Mouse (Mus musculus) neural tube, embryonic 13.5 days (tissue): ENCODE measurements around the gene Adrb1. TPM values are rescaled to one million over a fixed set of nuclear protein-coding genes. Genes with fewer than 3 reads are reported as not detected.

Source experiments
- ATAC-seq: fragments of 200-750 bp; cut with Nextera tagmentation; 2 replicates; pipeline ENCODE4 v1.8.0; 2017; ENCODE audit warnings: low read depth, mild to moderate bottlenecking, moderate TSS enrichment, moderate library complexity
- H3K27ac ChIP-seq: fragments of 300-500 bp; sonication (generic); replicated peaks from 2 replicates; pipeline ENCODE4 v1.5.1; 2015; ENCODE audit warnings: moderate library complexity, mild to moderate bottlenecking, inconsistent platforms
- H3K27me3 ChIP-seq: fragments of 300-500 bp; sonication (generic); 2 replicates; pipeline ENCODE4 v1.6.1; 2015; ENCODE audit warnings: mild to moderate bottlenecking, inconsistent platforms
- H3K36me3 ChIP-seq: fragments of 300-500 bp; sonication (generic); 2 replicates; pipeline ENCODE4 v1.6.1; 2015; ENCODE audit warnings: mild to moderate bottlenecking, inconsistent platforms
- H3K4me1 ChIP-seq: fragments of 300-500 bp; sonication (generic); replicated peaks from 2 replicates; pipeline ENCODE4 v1.6.1; 2015; ENCODE audit warnings: inconsistent platforms
- H3K4me2 ChIP-seq: fragments of 300-500 bp; sonication (generic); 2 replicates; pipeline ENCODE4 v1.6.1; 2015; ENCODE audit warnings: inconsistent platforms, mild to moderate bottlenecking, moderate library complexity
- H3K4me3 ChIP-seq: fragments of 300-500 bp; sonication (generic); 2 replicates; pipeline ENCODE4 v1.5.1; 2015; ENCODE audit warnings: mild to moderate bottlenecking, inconsistent platforms
- H3K9ac ChIP-seq: fragments of 300-500 bp; sonication (generic); 2 replicates; pipeline ENCODE4 v1.6.1; 2015; ENCODE audit warnings: moderate library complexity, mild to moderate bottlenecking, inconsistent platforms
- H3K9me3 ChIP-seq: fragments of 300-500 bp; sonication (generic); 2 replicates; pipeline ENCODE4 v1.6.1; 2016; ENCODE audit warnings: inconsistent platforms
- WGBS: fragments of 180-500 bp; shearing (Covaris S2); methylation state at CpG from one replicate; pipeline ENCODE4 v1.1.7; 2015; 5-methylcytosine and 5-hydroxymethylcytosine counted together
- polyA plus RNA-seq: library from polyadenylated mRNA; unstranded; fragments of >200 nt; fragmentation: Nextera tagmentation; extraction: Ambion mirVana; gene quantifications from 2 replicates; pipeline ENCODE4 v1.2.1, GENCODE M21; 2015

Adrb1 gene
- polyA plus RNA-seq, 1 experiment from 2014 or later, result 0.38 TPM

DNA sequence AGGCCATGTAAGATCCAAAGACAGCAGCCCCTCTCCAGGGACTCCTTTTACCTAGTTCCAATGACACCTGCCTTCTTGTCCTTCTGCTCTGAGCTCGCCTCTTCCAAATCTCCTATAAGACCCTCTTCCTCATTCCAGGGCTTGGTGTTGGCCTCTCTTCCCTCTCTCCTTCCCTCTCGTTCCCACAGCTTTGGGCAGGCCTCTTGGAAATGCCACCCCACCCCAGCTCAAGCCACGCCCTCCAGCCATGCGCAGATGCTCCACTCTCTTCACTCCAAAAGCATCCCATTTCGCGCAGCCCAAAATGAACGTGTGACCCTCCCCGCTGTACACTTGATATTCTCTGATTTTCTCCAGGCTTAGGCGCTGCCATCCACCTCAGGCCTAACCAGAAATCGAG lies 34.3 kb upstream of the Adrb1 start:
- H3K4me3 ChIP-seq, result no peak overlapping the region

DNA sequence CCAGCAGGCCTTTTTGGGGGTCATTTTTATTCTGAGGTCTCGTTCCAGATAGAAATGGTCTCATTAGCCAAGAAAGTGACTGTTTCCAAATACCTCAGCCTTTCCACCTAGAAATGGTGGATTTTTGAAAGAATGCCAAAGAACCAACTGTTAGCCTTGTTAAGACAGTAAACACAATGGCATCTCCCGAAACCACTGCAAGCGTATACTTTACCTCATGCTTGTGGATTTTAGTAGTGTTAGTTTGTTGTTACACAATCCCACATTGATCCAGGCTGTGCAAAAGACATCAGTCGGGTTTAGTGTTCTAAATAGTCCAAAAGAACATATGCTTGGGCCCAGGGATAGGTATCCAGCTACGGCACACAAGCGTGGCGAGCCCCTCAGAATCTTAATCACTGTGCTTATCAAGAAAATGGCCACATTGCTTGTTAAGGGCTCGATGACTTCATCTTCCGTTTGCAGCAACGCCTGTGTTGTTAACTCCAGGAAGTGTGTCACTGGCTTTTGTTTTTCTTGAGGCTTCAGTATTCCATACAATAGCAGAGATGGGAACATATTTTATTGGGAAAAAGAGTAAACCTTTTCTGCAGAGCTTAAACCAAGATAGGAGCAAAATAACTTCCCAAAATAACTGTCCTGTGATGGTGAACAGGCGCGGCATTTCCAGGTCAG lies 33.2 kb upstream of the Adrb1 start:
- Histone ChIP-seq H3K4me2 (no peak overlapping the region), H3K9ac (no peak overlapping the region), H3K27ac (no peak overlapping the region), H3K27me3 (no peaks in the 10 kb centered on the region), H3K36me3 (no peaks in the 10 kb centered on the region), H3K4me3 (no peak overlapping the region), H3K9me3 (no peaks in the 10 kb centered on the region), H3K4me1 (peaks cover 6% of the 10 kb centered on the region; the same call in 1 of the 2 replicates)
- 87% methylated on average over 12 of the region's 12 CpGs for WGBS
- no peak for ATAC-seq

More for the DNA sequence above, 34.3 kb upstream of the Adrb1 start:
- no peak for ATAC-seq
- no peak overlapping the region for H3K27ac ChIP-seq
- H3K4me2 ChIP-seq, result no peak overlapping the region
- 83% methylated on average over 10 of the region's 10 CpGs for WGBS
- H3K9ac ChIP-seq, result no peak overlapping the region
- no peaks in the 10 kb centered on the region; the same call in 1 of the 2 replicates for H3K27me3 ChIP-seq
- H3K9me3 ChIP-seq, result no peaks in the 10 kb centered on the region
- no peaks in the 10 kb centered on the region for H3K36me3 ChIP-seq
- H3K4me1 ChIP-seq, result peaks cover 6% of the 10 kb centered on the region; the same call in 1 of the 2 replicates

DNA sequence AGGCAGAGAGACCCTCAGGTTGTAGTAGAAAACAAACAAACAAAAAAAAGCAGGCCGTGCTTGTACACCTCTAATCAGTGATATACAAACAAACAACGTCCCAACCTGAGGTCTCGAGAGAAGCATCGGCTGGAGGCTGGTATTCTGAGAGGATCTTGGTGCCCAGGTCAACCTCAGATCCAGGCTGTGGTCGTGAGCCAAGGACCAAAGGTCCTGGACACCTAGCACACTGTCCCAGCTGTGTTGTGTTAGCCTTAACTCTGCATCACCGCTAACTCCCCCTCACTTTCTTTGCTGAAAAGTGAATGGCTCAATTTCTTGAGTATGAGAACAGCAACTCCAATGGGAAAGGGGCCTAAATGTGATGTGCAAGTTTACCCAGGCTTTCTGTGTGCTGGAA lies 32.5 kb upstream of the Adrb1 start:
- no peak for ATAC-seq
- H3K9ac ChIP-seq, result no peak overlapping the region
- H3K4me3 ChIP-seq, result no peak overlapping the region
- H3K4me2 ChIP-seq, result no peak overlapping the region
- 90% methylated on average over 6 of the region's 6 CpGs for WGBS
- H3K9me3 ChIP-seq, result no peaks in the 10 kb centered on the region
- no peaks in the 10 kb centered on the region for H3K36me3 ChIP-seq
- no peak overlapping the region for H3K27ac ChIP-seq
- no peaks in the 10 kb centered on the region for H3K27me3 ChIP-seq
- H3K4me1 ChIP-seq, result peaks cover 6% of the 10 kb centered on the region; the same call in 1 of the 2 replicates

DNA sequence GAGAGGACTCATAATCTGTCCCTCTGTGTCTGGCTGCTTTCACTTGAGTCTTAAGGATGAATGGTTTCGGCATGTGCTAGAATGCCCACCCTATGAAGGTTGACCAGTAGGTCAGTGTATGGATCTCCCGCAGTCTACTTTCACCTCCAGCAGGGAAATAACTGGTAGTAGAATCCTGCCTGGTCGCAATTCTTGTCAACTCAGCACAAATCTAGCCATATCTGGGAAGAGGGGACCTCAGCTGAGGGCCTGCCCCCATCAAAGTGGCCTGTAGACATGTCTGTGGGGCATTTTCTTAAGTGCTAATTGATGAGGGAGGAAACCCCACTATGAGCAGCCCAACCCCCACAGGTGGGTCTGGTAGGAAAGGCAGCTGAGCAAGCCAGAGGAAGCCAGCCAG lies 30.9 kb upstream of the Adrb1 start:
- Histone ChIP-seq H3K36me3 (no peaks in the 10 kb centered on the region), H3K9ac (no peak overlapping the region), H3K9me3 (no peaks in the 10 kb centered on the region), H3K27me3 (no peaks in the 10 kb centered on the region), H3K4me2 (no peak overlapping the region), H3K4me1 (0 out of 2 replicates have a peak, but pooled peaks cover 6% of the 10 kb centered on the region), H3K27ac (no peak overlapping the region), H3K4me3 (no peak overlapping the region)
- WGBS, result 84% methylated on average over 3 of the region's 3 CpGs
- no peak for ATAC-seq

DNA sequence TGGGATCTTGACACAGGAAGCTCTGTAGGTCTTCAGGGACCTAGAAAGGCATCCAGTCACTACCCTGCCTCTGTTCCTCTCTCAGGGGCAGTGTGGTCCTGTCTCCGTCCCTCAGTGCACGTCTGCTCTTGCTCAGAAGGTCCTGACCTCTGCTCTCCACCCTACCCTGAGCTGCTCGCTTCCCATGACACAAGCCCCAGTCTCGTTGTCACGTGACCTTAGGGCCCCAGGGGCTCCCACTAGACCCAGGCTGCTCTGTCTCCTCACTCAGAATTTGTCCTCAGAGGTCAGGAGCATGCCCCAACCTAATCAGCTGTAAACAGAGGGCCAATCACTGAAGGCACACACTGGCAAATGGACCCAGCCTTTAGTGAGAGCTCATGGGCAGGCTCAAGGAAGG lies 29.5 kb upstream of the Adrb1 start:
- Histone ChIP-seq H3K4me1 (0 out of 2 replicates have a peak, but pooled peaks cover 2% of the 10 kb centered on the region), H3K9ac (no peak overlapping the region), H3K4me2 (no peak overlapping the region), H3K4me3 (no peak overlapping the region), H3K27me3 (no peaks in the 10 kb centered on the region), H3K27ac (no peak overlapping the region), H3K36me3 (no peaks in the 10 kb centered on the region), H3K9me3 (no peaks in the 10 kb centered on the region)
- ATAC-seq, result no peak
- WGBS, result 26% methylated on average over 5 of the region's 5 CpGs

DNA sequence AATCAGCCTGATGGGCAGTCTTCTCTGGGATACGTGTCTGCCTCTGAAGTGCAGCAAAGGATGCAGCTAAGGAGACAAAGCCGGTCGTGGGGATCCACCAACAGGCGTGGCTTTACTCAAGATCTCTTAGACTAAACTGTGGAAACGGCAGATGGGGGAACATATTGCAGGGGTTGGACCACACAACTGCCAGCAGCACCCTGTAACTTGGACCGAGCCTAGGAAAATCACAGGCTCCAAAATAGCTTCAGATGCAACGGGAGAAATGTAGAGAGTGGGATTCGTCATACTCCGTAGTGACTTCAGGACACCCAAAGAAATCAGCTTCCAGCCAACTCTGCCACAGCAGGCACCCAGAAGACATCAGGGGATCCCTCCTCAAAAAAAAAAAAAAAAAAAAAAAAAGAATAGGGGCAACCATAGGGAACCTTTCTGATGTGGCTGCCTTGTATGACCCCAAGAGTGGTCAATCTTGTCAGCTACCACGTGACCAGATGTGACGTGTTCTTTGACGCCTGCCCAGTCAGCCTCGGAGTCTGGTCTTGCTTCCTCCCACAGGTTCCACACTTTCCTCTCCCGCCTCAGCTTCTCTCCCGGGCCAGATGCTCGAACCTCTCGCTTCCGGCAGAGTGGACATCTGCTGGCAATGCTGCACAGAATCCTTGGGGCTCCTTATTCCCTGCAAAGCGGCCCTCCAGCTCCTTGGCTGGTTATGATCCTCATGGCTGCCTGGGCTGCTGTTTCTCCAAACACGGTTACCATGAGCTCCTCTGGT lies 24.4 kb upstream of the Adrb1 start:
- Histone ChIP-seq H3K27ac (no peak overlapping the region), H3K27me3 (no peaks in the 10 kb centered on the region), H3K4me1 (peaks cover 19% of the 10 kb centered on the region), H3K4me2 (no peak overlapping the region), H3K4me3 (no peak overlapping the region), H3K9me3 (no peaks in the 10 kb centered on the region), H3K9ac (no peak overlapping the region), H3K36me3 (no peaks in the 10 kb centered on the region)
- no peak for ATAC-seq
- WGBS, result 92% methylated on average over 20 of the region's 20 CpGs

DNA sequence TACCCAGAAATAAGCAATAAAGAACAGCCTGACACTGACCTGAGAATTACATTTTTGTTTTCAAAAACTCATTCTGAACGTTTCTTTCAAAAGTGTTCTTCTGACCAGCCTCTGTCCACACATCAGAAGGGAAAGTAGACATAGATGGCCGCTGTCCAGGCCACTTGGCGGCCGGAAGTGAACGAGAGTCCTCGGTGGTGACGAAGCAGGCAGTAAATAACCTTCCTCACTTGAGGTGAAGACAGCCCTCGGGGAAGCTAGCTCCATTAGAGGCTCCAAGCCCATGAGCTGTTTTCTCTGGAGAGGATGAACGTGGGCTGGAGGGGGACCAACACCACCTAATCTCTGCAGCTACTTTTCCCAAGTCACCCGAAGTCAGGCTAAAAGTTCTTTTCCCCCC lies 21.2 kb upstream of the Adrb1 start:
- Histone ChIP-seq H3K27ac (no peak overlapping the region), H3K9ac (no peak overlapping the region), H3K36me3 (no peaks in the 10 kb centered on the region), H3K9me3 (no peaks in the 10 kb centered on the region), H3K4me1 (peaks cover 19% of the 10 kb centered on the region), H3K4me3 (no peak overlapping the region), H3K4me2 (no peak overlapping the region), H3K27me3 (no peaks in the 10 kb centered on the region)
- ATAC-seq, result no peak
- WGBS, result 52% methylated on average over 10 of the region's 10 CpGs

DNA sequence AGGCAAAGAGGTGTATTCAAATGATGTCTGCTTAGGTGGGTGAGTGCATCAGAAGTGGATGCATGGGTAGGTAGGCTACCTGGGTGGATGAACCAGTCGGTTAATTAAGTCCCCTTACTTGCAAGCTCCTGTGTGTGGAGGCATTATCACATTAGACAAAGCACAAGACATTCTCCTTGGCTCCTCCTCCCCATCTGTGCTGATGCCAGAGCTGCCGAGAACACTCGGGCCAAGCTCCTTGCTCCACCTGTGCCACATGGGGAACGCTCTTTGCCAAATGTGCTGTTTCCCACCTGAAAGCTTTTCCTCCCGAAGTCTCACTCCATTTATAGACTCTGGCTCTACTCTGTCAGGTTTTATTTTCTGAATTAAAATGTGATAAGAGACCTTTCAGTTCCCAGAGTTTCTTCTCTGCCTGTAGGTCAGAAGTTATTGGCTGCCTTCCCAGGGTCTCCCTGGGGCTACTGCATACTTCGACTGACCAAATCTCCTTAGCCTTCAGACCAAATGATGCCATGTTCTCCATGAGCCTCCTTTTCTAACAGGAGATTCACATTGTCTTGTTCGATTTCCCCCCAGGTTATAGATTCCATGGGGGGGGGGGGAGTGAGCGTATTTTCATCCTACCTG lies 20.5 kb upstream of the Adrb1 start:
- no peak overlapping the region for H3K27ac ChIP-seq
- H3K4me1 ChIP-seq, result peaks cover 19% of the 10 kb centered on the region
- H3K4me2 ChIP-seq, result no peak overlapping the region
- H3K27me3 ChIP-seq, result no peaks in the 10 kb centered on the region
- 73% methylated on average over 8 of the region's 8 CpGs for WGBS
- no peaks in the 10 kb centered on the region for H3K9me3 ChIP-seq
- H3K9ac ChIP-seq, result no peak overlapping the region
- H3K36me3 ChIP-seq, result no peaks in the 10 kb centered on the region
- ATAC-seq, result no peak
- no peak overlapping the region for H3K4me3 ChIP-seq

DNA sequence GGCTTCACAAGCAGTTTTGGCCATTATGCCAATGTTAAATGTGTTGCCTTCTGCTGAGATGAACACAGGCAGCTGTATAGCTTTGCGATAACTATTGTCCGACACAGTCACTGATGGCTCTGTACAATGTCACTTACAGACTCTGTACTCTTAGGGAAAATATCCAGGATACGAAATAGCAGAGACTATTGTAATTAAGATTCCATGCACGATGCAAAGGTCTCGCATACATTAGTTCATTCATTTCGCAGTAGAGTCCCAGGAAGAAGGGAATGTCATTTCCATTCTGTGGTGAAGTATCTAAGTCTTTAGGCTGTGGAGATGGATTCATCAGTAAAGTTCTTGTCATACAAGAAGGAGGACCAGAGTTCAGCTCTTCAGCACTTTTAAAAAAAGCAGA lies 20.0 kb upstream of the Adrb1 start:
- H3K9ac ChIP-seq, result no peak overlapping the region
- WGBS, result 67% methylated on average over 6 of the region's 6 CpGs
- no peak overlapping the region for H3K4me2 ChIP-seq
- no peak for ATAC-seq
- H3K36me3 ChIP-seq, result no peaks in the 10 kb centered on the region
- H3K27ac ChIP-seq, result no peak overlapping the region
- no peaks in the 10 kb centered on the region for H3K9me3 ChIP-seq
- no peak overlapping the region for H3K4me3 ChIP-seq
- peaks cover 19% of the 10 kb centered on the region for H3K4me1 ChIP-seq
- no peaks in the 10 kb centered on the region for H3K27me3 ChIP-seq

DNA sequence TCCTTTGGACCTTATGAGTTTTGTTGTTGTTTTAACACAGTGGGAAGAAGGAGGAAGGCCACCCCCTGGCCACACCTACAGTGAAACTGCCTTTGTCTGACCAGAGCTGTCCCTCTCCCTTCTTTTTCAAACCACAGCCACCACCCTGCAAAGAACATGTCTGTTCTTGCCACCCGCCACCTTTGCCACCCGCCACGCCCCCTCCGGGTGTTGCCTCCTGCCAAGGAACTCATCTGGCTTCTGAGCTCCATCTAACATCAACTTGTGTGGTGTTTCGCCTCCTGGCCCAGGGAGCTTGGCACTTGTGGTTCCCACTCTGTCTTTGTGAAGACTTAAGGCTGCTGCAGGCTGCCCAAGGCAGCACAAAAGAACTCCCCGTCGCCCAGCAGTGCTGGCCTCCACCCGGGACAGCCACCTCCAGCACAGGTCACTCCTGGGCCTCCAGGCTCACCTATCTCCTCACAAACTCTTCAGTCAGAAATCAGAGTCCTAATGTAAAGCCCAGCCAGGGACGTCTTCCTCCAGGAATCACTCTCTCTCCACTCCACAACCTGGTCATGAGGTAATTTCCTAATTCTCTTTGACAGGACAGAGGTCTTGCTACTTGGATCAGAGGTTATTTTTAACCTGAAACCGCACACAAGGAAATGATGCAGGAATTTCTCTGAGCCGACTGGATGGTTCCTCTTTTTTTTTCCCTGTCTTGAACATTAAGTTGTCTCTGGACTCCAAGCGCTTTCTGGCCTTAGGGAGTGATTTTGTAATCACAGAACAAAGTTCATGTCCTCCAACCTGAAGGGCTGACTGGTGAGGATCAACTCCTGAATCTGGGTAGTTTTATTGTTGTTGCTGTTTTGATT lies 18.5 kb upstream of the Adrb1 start:
- Histone ChIP-seq H3K9me3 (no peaks in the 10 kb centered on the region), H3K4me3 (no peak overlapping the region), H3K36me3 (no peaks in the 10 kb centered on the region), H3K4me2 (no peak overlapping the region), H3K27me3 (no peaks in the 10 kb centered on the region), H3K4me1 (peaks cover 19% of the 10 kb centered on the region), H3K27ac (no peak overlapping the region), H3K9ac (no peak overlapping the region)
- ATAC-seq, result no peak
- WGBS, result 79% methylated on average over 12 of the region's 12 CpGs

DNA sequence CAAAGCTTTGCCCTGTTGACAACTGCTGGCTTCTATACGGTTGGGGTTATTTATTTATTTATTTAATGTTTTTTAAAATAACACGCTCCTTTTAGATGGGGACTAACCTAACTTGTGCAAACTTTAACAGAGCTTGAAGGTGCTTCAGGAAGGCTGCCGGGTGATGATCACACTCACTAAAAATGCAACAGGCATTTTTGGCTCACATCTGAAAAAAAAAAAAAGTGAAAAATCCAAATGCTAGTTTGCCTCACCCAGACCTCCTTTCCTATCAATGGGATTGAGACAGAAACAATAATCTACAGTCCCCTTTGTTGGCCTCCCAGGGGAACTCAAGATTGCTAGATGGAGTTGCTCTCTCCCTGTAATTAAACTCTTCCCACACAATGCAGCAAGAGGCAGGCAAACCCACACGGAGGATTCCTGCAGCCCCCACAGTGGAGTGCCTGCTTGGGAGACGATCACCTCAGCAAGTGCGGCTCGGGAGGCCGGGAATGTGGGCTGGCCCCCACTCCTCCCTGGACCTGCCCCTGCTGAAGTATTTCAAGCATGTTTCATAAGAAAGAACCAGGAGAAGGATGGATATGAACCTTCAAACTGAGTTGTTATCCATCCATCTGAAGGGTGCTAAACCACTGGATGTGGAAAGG lies 16.8 kb upstream of the Adrb1 start:
- no peak overlapping the region for H3K27ac ChIP-seq
- H3K9ac ChIP-seq, result no peak overlapping the region
- no peak for ATAC-seq
- WGBS, result 35% methylated on average over 8 of the region's 8 CpGs
- no peaks in the 10 kb centered on the region for H3K36me3 ChIP-seq
- H3K4me2 ChIP-seq, result no peak overlapping the region
- no peak overlapping the region for H3K4me3 ChIP-seq
- H3K9me3 ChIP-seq, result no peaks in the 10 kb centered on the region
- H3K27me3 ChIP-seq, result no peaks in the 10 kb centered on the region; the same call in 1 of the 2 replicates
- H3K4me1 ChIP-seq, result peaks cover 17% of the 10 kb centered on the region
